Mouse (Mus musculus): ENCODE data around the gene Sf3a3. TPM values are rescaled to one million over a fixed set of nuclear protein-coding genes. Genes with fewer than 3 reads are reported as not detected.
"Not testable (repeated sequence)": the region's sequence is repeated elsewhere in the genome, so short reads cannot be mapped to it uniquely, and the experiment has no call there.

Sf3a3 gene
- total RNA-seq, 2 experiments from 2014 or later, result 14.2 to 26.2 TPM

- ATAC-seq (replicated peaks; ENCODE audit: low FRiP score, poor library complexity, severe bottlenecking), result no peak
Observed at GRCm38 (mm10) chr4:124695786-124696516, 18.6 kb upstream of the Sf3a3 start.

- no peak for ATAC-seq (replicated peaks; ENCODE audit: low FRiP score, poor library complexity, severe bottlenecking)
Observed at GRCm38 (mm10) chr4:124699791-124700190, 14.8 kb upstream of the Sf3a3 start.

GRCm38 (mm10) chr4:124700248-124700971, 14.2 kb upstream of the Sf3a3 start, which contains the start of gene Fhl3:
TSS of gene Fhl3 (plus strand) at chr4:124700701.
- no peak for ATAC-seq (replicated peaks; ENCODE audit: low FRiP score, poor library complexity, severe bottlenecking)

- no peak for ATAC-seq (replicated peaks; ENCODE audit: low FRiP score, poor library complexity, severe bottlenecking)
Observed at GRCm38 (mm10) chr4:124701052-124701845, 13.3 kb upstream of the Sf3a3 start.

- no peak for ATAC-seq (replicated peaks; ENCODE audit: low FRiP score, poor library complexity, severe bottlenecking)
Observed at GRCm38 (mm10) chr4:124701916-124702315, 12.7 kb upstream of the Sf3a3 start.

GRCm38 (mm10) chr4:124703406-124703805, 11.2 kb upstream of the Sf3a3 start:
- no peak for ATAC-seq (replicated peaks; ENCODE audit: low FRiP score, poor library complexity, severe bottlenecking)

- ATAC-seq (replicated peaks; ENCODE audit: low FRiP score, poor library complexity, severe bottlenecking), result no peak
Observed at GRCm38 (mm10) chr4:124703881-124704796, 10.4 kb upstream of the Sf3a3 start.

GRCm38 (mm10) chr4:124704797-124705474, 9.6 kb upstream of the Sf3a3 start:
- ATAC-seq (replicated peaks; ENCODE audit: low FRiP score, poor library complexity, severe bottlenecking), result no peak

- ATAC-seq (replicated peaks; ENCODE audit: low FRiP score, poor library complexity, severe bottlenecking), result no peak
Observed at GRCm38 (mm10) chr4:124705661-124706269, 8.8 kb upstream of the Sf3a3 start.

DNA sequence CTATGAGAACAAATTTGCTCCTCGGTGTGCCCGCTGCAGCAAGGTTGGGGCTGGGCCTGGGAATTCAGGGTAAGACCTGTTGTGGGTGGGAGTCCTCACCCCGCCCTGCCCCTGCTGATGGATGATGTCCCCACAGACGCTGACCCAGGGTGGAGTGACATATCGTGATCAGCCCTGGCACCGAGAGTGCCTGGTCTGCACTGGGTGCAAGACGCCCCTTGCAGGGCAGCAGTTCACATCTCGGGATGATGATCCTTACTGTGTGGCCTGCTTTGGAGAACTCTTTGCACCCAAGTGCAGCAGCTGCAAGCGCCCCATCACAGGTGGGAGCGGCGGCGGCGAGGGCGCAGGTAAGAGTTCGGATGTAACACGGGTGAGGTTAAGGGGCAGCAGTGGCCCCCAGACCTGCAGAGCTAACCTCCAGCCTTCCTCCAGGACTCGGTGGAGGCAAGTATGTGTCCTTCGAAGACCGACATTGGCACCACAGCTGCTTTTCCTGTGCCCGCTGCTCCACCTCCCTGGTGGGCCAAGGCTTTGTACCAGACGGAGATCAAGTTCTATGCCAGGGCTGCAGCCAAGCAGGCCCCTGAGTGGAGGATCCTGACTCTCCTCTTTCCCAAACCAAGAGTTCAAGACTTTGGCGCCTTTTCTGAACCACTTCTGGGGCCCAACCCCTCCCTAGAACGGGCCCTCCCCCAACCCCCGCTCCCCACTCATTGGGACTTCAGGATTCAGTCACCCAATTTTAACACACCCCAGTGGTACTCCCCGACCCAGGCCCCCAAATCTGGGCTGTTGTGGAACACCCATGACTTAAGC, 7.0 kb upstream of the Sf3a3 start:
- ATAC-seq (replicated peaks; ENCODE audit: low FRiP score, poor library complexity, severe bottlenecking), result not testable (repeated sequence)

GRCm38 (mm10) chr4:124708200-124708517, 6.4 kb upstream of the Sf3a3 start:
- ATAC-seq (replicated peaks; ENCODE audit: low FRiP score, poor library complexity, severe bottlenecking), result not testable (repeated sequence)

- ATAC-seq (replicated peaks; ENCODE audit: low FRiP score, poor library complexity, severe bottlenecking), result peak; percentile 56
Observed at GRCm38 (mm10) chr4:124708518-124709477, 5.8 kb upstream of the Sf3a3 start.

DNA sequence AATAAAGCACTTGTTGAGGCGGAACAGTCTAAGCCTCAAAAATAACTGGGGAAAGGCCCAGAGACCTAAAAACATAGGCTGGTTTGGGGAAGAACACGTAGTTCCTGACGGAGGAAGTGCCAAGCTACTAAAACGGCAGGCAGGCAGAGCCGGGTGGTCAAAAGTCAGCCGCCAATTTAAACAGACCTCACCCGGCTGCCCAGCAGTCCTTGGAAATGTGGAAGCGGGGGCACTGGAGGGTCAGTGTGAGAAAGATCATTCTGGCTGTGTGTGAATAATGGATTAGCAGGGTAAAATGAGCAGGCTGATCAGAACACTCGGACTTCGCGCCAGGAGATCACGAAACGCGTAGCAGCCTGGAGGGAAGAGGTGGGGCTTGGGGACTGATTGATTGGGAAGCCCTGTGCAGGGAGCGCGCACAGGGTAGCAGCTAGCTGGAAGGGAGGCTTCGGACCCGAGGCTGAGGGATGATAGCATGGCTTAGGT, 4.6 kb upstream of the Sf3a3 start:
- ATAC-seq (replicated peaks; ENCODE audit: low FRiP score, poor library complexity, severe bottlenecking), result no peak

DNA sequence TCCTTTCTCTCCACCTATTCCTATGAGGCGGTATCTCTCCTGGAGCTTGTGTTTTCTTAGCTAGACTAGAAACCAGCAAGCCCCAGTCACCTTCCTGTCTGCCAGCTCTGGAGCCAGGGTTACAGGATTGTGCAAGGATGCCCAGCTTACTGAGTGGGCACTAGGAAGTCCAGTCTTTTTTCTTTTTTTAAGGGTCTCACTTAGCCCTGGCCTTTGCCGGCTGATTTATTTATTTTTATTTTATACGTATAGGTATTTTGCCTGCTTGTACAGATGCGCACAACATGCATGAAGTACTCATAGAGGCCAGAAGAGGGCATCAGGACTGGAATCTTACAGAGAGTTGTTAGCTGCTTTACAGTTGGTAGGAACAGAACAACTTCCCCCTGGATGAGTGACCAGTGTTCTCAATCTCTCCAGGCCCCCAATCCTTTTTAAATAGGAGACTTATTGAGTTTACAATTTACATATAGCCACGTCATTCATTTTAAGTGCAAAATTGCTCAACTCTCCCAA, 3.7 kb upstream of the Sf3a3 start:
- no peak for ATAC-seq (replicated peaks; ENCODE audit: low FRiP score, poor library complexity, severe bottlenecking)

GRCm38 (mm10) chr4:124712618-124713017, 2.0 kb upstream of the Sf3a3 start:
- ATAC-seq (replicated peaks; ENCODE audit: low FRiP score, poor library complexity, severe bottlenecking), result peak; percentile 67

DNA sequence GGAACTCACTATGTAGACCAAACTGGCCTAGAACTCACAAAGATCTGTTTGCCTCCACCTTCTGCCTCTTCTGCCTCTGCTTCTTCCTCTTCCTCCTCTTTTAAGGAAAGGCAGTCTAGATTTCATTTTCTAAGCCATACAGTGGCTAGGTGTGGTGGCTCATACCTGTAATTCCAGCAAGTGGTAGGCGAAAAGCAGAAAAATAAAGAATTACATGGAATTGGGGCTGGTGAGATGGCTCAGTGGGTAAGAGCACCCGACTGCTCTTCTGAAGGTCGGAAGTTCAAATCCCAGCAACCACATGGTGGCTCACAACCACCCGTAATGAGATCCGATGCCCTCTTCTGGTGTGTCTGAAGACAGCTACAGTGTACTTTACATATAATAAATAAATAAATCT, 726 bp upstream of the Sf3a3 start:
- not testable (repeated sequence) for ATAC-seq (replicated peaks; ENCODE audit: low FRiP score, poor library complexity, severe bottlenecking)

Measured in erythroblast, adult 5-6 weeks (primary cell).